Mouse (Mus musculus): ENCODE data around the gene Olfr406.

The Olfr406 gene

GRCm38 (mm10) chr11:74259508-74259907, at the start of gene Olfr406:
TSS of gene Olfr406 (plus strand) at chr11:74259808.
- no peak for DNase-seq

GRCm38 (mm10) chr11:74211279-74211678, 48.3 kb upstream of the Olfr406 start, which contains the start of gene Olfr43:
TSS of gene Olfr43 (minus strand) at chr11:74211379.
- no peak for DNase-seq

GRCm38 (mm10) chr11:74241201-74241600, 18.4 kb upstream of the Olfr406 start:
- no peak for DNase-seq

- DNase-seq = no peak
Observed at GRCm38 (mm10) chr11:74283436-74283835, 23.8 kb downstream of the Olfr406 start, which contains the start of gene Olfr59. TSS of gene Olfr59 (plus strand) at chr11:74283736.

- DNase-seq = no peak
Observed at GRCm38 (mm10) chr11:74287256-74287655, 27.6 kb downstream of the Olfr406 start.

Data from kidney, adult 9 months (tissue).